Mouse (Mus musculus): ENCODE data around the gene Tnfrsf1b. TPM values are rescaled to one million over a fixed set of nuclear protein-coding genes. Genes with fewer than 3 reads are reported as not detected.

Tnfrsf1b gene
- polyA plus RNA-seq, 1 experiment from 2014 or later = 5.9 TPM

DNA sequence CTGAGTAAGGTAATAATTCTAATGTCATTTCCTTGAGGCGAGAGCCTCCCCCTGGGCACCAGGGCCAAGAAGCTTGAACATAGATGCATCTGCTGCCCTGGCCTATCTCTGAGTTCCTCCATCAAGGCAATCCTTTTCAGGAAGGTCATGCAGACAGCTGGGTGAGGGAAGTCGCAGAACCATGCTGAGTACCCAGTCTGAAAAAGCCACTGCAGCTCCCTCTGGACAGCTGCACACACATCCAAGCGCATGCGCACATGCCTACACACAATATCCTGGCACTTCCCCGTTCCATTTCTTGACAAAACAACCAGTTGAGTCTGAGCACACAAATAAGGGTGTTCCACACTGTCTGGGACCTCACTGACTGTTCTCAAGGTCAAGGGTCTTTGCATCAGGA lies 14.9 kb downstream of the Tnfrsf1b start:
- Histone ChIP-seq H3K4me1 (no peaks in the 10 kb centered on the region), H3K9ac (no peak overlapping the region), H3K4me3 (replicated peaks) (no peak overlapping the region), H3K9me3 (no peaks in the 10 kb centered on the region), H3K4me2 (no peak overlapping the region), H3K36me3 (no peaks in the 10 kb centered on the region), H3K27ac (no peak overlapping the region), H3K27me3 (replicated peaks) (no peaks in the 10 kb centered on the region)
- no peak for ATAC-seq (ENCODE audit: insufficient read depth, low FRiP score, low read depth)
- 86% methylated on average over 5 of the region's 5 CpGs for WGBS

DNA sequence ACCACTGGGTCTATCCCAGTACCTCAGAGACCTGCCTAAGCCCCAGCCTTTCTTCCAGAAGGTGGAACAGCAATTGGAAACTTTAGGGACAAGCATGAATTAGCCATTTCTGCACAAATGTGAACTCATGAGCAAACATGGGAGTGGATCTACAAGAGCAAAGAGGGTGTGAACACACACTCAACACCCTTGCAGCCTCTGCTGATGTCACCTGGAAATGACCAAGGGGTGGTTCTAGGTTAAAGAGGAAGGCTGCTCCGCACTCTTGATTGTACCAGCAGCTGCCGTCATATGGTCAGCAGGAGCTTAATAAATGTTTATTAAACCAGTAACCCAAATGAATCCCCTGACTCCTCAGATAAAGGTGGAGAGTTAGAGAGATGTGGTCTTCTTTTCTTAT lies 16.0 kb downstream of the Tnfrsf1b start:
- ATAC-seq (ENCODE audit: insufficient read depth, low FRiP score, low read depth) = no peak
- H3K36me3 ChIP-seq = no peaks in the 10 kb centered on the region
- H3K9ac ChIP-seq = no peak overlapping the region
- no peak overlapping the region for H3K27ac ChIP-seq
- H3K4me3 ChIP-seq (replicated peaks) = no peak overlapping the region
- H3K4me1 ChIP-seq = no peaks in the 10 kb centered on the region
- no peak overlapping the region for H3K4me2 ChIP-seq
- WGBS = 79% methylated on average over 2 of the region's 2 CpGs
- no peaks in the 10 kb centered on the region for H3K9me3 ChIP-seq
- H3K27me3 ChIP-seq (replicated peaks) = no peaks in the 10 kb centered on the region

DNA sequence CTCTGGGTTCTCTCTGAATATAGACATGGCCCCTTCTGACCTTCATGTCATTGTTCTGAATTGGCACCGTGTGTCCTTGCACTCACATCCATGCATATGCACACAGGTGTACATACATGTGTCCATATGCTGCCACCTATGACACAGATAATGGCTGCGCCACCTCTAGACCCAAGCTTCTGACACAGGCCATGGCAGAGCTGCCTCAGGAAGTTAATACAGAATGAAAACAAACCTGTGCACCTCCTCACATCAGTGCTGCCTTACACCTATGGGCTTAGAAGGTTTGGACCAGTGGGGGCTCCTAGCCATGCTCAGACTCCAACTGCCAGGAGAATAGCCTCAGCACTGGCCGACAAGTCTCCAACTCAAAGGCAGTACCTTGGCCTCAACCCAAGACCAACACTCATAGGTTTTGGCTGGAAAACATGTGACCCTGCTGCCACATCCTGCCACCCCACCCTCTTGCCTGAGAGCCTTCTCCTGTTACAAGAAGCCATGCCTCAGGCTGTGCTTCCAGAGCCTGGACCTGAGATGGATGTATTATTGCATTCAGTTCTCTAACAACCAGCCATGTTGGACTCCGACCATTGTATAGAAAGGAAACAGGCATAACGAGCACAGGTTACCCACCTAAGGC lies 17.0 kb downstream of the Tnfrsf1b start:
- ATAC-seq (ENCODE audit: insufficient read depth, low FRiP score, low read depth) = no peak
- Histone ChIP-seq H3K27me3 (replicated peaks) (no peaks in the 10 kb centered on the region), H3K36me3 (no peaks in the 10 kb centered on the region), H3K4me1 (no peaks in the 10 kb centered on the region), H3K9ac (no peak overlapping the region), H3K9me3 (no peaks in the 10 kb centered on the region), H3K27ac (no peak overlapping the region), H3K4me2 (no peak overlapping the region), H3K4me3 (replicated peaks) (no peak overlapping the region)
- WGBS = 85% methylated on average over 5 of the region's 5 CpGs

DNA sequence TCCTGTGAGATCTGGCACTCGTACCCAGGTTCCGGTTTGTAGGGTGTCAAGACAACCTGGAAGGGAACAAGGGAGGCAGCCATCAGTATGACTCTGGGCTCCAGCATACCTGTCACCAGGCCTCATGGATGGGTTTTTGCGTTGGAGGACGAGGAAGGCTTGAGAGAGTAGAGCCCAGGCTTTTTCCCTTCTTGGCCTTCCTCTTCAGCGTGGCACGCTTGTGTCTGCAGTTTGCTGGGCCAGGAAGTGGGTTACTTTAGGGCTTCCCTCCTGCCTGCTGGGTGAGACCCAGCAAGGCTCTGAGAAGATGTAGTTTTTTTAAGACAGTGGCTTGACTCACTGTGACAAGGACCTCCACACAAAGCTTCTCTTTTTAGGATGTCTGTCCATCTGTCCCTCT lies 17.6 kb downstream of the Tnfrsf1b start:
- Histone ChIP-seq H3K27me3 (replicated peaks) (no peaks in the 10 kb centered on the region), H3K27ac (no peak overlapping the region), H3K36me3 (no peaks in the 10 kb centered on the region), H3K4me1 (no peaks in the 10 kb centered on the region), H3K4me2 (no peak overlapping the region), H3K9ac (no peak overlapping the region), H3K4me3 (replicated peaks) (no peak overlapping the region), H3K9me3 (no peaks in the 10 kb centered on the region)
- ATAC-seq (ENCODE audit: insufficient read depth, low FRiP score, low read depth) = no peak
- WGBS = 77% methylated on average over 6 of the region's 6 CpGs

DNA sequence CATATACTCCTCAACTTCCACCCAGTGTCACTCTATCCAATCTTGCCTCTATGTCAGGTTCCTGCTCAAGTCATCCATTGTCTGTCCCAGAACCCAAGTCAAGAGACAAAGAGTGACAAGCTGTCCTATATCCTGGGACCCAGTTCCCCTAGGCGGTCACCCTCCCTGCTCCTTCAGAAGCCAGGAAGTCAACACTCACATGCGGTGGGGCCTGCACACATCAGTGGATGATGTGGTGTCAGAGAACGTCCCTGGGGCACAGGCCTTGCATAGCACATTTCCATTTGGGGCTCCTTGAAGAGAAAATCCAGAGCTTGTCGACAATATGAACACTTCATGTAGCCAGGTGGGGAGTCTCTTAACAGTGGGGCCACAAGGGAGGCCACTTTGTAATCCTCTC lies 22.1 kb downstream of the Tnfrsf1b start:
- Histone ChIP-seq H3K4me1 (no peaks in the 10 kb centered on the region), H3K9ac (no peak overlapping the region), H3K27me3 (replicated peaks) (no peaks in the 10 kb centered on the region), H3K4me3 (replicated peaks) (no peak overlapping the region), H3K4me2 (no peak overlapping the region), H3K27ac (no peak overlapping the region), H3K9me3 (no peaks in the 10 kb centered on the region), H3K36me3 (no peaks in the 10 kb centered on the region)
- 83% methylated on average over 4 of the region's 4 CpGs for WGBS
- ATAC-seq (ENCODE audit: insufficient read depth, low FRiP score, low read depth) = no peak

DNA sequence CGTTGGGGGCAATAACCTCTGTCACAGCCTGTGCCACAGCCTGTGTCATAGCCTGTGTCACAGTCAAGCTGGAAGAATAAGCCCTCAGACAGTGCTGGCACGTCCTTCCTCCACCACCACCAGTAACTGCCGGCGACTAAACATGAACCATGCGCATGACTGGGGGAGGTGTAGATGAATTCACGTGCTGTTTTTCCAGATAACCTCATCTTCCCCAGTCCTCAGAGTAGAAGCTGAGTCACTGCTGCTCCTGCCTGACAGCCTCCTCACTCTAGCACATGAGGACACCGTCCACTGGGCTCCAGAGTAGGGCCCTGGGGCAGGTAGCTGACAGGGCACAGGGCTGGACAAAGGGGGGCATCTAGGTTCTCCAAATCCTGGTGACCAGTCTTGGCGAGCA lies 24.6 kb downstream of the Tnfrsf1b start:
- Histone ChIP-seq H3K27ac (no peak overlapping the region), H3K9me3 (no peaks in the 10 kb centered on the region), H3K4me2 (no peak overlapping the region), H3K27me3 (replicated peaks) (no peaks in the 10 kb centered on the region), H3K4me1 (no peaks in the 10 kb centered on the region), H3K36me3 (no peaks in the 10 kb centered on the region), H3K9ac (no peak overlapping the region), H3K4me3 (replicated peaks) (no peak overlapping the region)
- ATAC-seq (ENCODE audit: insufficient read depth, low FRiP score, low read depth) = peak; percentile 74; the same call in 1 of the 2 replicates
- 77% methylated on average over 8 of the region's 8 CpGs for WGBS

DNA sequence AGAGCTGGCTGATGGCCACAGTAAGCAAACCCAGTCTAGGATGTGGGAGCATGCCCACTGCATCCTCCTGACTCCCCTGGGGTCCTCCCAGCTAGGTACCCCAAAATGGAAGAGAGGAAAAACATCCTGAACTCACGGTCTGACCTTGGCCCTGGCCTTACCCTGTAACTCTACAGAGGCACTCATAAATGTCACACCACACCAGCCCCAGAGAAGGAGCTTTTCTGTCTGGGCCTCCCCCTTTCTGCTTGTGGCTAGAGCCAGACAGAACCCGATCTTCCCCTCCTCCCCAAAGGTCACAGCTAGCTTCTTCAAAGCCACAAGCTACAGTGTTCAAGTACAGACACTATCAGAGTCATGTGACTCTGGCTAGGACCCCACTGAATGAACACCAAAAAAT lies 25.3 kb downstream of the Tnfrsf1b start:
- Histone ChIP-seq H3K4me3 (replicated peaks) (no peak overlapping the region), H3K9ac (no peak overlapping the region), H3K4me2 (no peak overlapping the region), H3K27ac (no peak overlapping the region), H3K27me3 (replicated peaks) (no peaks in the 10 kb centered on the region), H3K36me3 (no peaks in the 10 kb centered on the region), H3K9me3 (no peaks in the 10 kb centered on the region), H3K4me1 (no peaks in the 10 kb centered on the region)
- WGBS = 59% methylated on average over 2 of the region's 2 CpGs
- ATAC-seq (ENCODE audit: insufficient read depth, low FRiP score, low read depth) = no peak

DNA sequence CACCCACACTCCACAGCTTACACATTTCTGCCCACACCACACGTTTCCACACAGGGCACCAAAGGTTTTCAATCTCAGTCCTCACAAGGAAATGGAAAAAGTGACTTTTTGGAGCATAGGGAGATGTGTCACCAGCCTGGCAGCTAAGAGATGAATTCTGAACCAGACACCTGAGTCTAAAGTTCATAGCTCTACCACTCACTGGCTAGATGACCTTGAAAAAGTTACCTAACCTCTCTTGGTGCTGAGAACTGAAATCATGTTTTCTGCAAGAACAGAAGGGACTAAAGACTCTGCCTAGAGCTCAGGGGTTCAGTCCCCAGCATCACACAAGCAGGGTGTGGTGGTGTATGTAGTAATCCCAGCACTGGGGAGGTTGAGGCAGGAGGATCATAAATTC lies 26.7 kb downstream of the Tnfrsf1b start:
- Histone ChIP-seq H3K27ac (no peak overlapping the region), H3K4me2 (no peak overlapping the region)
- 95% methylated on average over 1 of the region's 1 CpGs for WGBS

DNA sequence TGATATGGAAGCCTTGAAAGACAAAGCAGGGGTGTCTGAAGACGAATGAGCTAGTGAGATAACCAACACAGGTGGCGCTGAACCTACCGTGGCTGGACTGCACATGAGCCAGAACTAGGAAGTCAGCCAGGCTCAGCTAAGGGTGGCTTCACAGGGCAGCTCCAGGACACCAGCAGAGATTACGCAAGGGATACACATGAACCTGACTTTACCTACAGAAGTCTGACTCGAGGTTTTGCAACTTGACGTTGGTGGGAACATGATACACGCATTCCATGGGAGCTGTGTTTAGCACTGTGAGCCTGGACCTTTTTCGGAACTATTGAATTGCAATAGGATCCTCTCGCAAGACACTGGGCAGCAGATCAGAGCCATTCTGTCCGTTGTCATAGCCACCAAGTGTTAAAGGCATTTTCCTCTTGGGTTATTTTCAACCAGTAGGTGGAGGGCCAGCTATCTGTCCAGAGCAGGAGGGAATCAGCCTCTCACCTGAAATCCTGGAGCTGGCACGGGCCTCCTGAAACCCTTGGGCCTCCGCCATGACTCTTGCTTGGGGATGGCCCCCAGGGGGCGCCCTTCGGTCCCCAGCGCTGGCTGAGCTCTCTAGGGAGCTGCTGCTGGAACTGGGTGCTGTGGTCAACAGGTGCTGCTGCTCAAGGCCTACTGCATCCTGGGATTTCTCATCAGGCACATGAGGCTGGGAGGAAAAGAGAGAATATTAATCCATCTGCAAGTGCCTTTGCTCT lies 27.3 kb downstream of the Tnfrsf1b start:
- Histone ChIP-seq H3K36me3 (no peaks in the 10 kb centered on the region), H3K4me2 (no peak overlapping the region), H3K9me3 (no peaks in the 10 kb centered on the region), H3K9ac (no peak overlapping the region), H3K27me3 (replicated peaks) (no peaks in the 10 kb centered on the region), H3K27ac (no peak overlapping the region), H3K4me3 (replicated peaks) (no peak overlapping the region), H3K4me1 (peaks cover 6% of the 10 kb centered on the region; the same call in 1 of the 2 replicates)
- ATAC-seq (ENCODE audit: insufficient read depth, low FRiP score, low read depth) = no peak
- WGBS = 61% methylated on average over 15 of the region's 15 CpGs

More for the DNA sequence above, 26.7 kb downstream of the Tnfrsf1b start:
- no peak for ATAC-seq (ENCODE audit: insufficient read depth, low FRiP score, low read depth)
- Histone ChIP-seq H3K9me3 (no peaks in the 10 kb centered on the region), H3K4me3 (replicated peaks) (no peak overlapping the region), H3K36me3 (no peaks in the 10 kb centered on the region), H3K9ac (no peak overlapping the region), H3K4me1 (peaks cover under 1% of the 10 kb centered on the region; the same call in 1 of the 2 replicates), H3K27me3 (replicated peaks) (no peaks in the 10 kb centered on the region)

DNA sequence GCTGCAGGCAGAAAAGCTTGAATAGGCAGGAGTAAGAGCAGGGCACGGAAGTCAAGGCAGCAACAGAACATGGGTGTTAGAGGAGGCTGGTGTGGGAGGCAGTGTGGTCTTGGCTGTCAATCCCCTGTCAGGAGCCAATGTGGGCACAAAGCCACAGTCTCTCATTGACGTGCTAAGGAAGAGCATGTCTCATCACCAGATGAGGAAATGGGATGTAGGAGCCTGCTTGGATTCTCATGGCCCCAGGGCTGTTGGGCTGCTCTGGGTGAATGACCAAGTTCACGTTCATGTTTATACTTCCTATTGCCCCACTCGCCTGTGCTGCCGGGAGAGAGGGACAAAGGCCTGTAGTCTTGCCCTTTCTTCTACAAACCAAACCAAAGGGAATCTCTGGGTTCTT lies 28.8 kb downstream of the Tnfrsf1b start:
- no peak overlapping the region for H3K9ac ChIP-seq
- no peak overlapping the region for H3K4me3 ChIP-seq (replicated peaks)
- peaks cover 6% of the 10 kb centered on the region; the same call in 1 of the 2 replicates for H3K4me1 ChIP-seq
- H3K36me3 ChIP-seq = no peaks in the 10 kb centered on the region
- no peak overlapping the region for H3K4me2 ChIP-seq
- WGBS = 79% methylated on average over 5 of the region's 5 CpGs
- H3K9me3 ChIP-seq = no peaks in the 10 kb centered on the region
- H3K27ac ChIP-seq = no peak overlapping the region
- ATAC-seq (ENCODE audit: insufficient read depth, low FRiP score, low read depth) = no peak
- no peaks in the 10 kb centered on the region for H3K27me3 ChIP-seq (replicated peaks)

DNA sequence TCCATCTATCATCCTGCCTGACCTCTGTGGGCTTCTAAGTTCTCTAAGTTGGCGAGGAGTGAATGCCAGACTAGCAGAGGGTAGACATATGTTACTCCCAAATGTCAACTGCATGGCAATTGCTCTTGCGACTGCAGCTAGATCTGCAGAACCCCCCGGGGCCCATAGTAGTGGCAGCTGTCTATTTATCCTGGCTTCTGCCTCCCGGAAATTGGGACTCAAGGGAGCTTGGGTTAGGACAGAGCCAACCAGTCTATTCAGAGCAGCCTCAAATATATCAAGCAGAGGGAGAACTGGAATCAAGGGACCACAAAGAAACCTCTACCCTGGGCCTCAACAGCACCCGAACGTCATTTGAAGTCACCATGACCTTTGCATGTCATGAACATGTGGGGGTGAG lies 29.6 kb downstream of the Tnfrsf1b start:
- Histone ChIP-seq H3K4me2 (no peak overlapping the region), H3K9me3 (no peaks in the 10 kb centered on the region), H3K36me3 (no peaks in the 10 kb centered on the region), H3K4me1 (peaks cover 6% of the 10 kb centered on the region; the same call in 1 of the 2 replicates), H3K4me3 (replicated peaks) (no peak overlapping the region), H3K27me3 (replicated peaks) (no peaks in the 10 kb centered on the region), H3K9ac (no peak overlapping the region), H3K27ac (no peak overlapping the region)
- WGBS = 81% methylated on average over 6 of the region's 6 CpGs
- no peak for ATAC-seq (ENCODE audit: insufficient read depth, low FRiP score, low read depth)

DNA sequence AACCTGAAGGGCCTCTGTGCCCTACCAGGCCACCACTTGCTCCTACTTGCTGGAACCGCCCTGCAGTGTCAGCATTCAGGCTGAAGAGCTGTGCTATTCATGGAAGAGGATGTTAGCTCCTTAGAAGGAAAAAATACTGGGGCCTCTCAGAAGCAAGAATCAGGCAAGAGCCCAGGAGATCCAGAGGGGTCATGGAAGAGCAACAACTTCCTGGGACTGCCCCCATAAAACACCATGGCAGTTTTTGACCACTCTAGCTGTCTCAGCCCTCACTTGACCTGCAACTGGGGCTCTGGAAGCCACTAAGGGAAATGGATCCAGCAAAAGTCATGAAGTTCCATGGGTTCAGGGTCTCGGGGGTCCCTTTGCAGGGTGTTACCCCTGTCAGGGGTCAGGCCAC lies 31.3 kb downstream of the Tnfrsf1b start:
- no peaks in the 10 kb centered on the region for H3K27me3 ChIP-seq (replicated peaks)

More for the DNA sequence above, 31.3 kb downstream of the Tnfrsf1b start:
- Histone ChIP-seq H3K4me3 (replicated peaks) (no peak overlapping the region), H3K27ac (no peak overlapping the region), H3K4me1 (peaks cover 6% of the 10 kb centered on the region; the same call in 1 of the 2 replicates), H3K4me2 (no peak overlapping the region), H3K36me3 (no peaks in the 10 kb centered on the region), H3K9me3 (no peaks in the 10 kb centered on the region), H3K9ac (no peak overlapping the region)
- no peak for ATAC-seq (ENCODE audit: insufficient read depth, low FRiP score, low read depth)
- 66% methylated on average over 2 of the region's 2 CpGs for WGBS
